Mouse (Mus musculus) effector memory CD4-positive, alpha-beta T cell, adult 5 months (primary cell): ENCODE results near the gene Fbxl2. TPM values are rescaled to one million over a fixed set of nuclear protein-coding genes. Genes with fewer than 3 reads are reported as not detected.

Experiments used
- polyA plus RNA-seq: library from polyadenylated mRNA; unstranded; fragments of 100-300 nt; shearing (Covaris generic); gene quantifications from one replicate; pipeline ENCODE4 v1.2.1, GENCODE M21; 2017

The Fbxl2 gene
- 2.8 TPM for polyA plus RNA-seq

DNA sequence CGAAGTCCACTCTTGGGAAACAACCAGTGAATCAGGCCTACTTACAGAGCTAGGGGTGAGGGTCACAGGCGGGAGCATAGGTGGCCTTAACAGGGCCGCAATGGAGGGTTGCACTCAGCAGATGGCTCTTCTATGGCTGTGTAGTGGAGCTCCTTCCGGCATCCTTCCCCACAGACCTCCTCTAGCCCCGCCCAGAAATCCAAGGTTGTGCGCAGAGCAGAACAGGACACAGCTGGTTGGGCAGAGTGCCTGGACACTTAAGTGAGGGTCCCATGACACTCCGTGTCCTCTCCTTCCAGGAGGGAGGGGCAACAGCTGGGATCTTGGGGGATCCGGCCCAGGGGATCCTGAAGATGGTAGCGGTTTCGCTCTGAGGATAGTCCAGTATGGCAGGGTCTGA is at the start of gene Fbxl2:
Fbxl2 (minus strand) TSS at position 164 of the 400 bp plus-strand sequence.

DNA sequence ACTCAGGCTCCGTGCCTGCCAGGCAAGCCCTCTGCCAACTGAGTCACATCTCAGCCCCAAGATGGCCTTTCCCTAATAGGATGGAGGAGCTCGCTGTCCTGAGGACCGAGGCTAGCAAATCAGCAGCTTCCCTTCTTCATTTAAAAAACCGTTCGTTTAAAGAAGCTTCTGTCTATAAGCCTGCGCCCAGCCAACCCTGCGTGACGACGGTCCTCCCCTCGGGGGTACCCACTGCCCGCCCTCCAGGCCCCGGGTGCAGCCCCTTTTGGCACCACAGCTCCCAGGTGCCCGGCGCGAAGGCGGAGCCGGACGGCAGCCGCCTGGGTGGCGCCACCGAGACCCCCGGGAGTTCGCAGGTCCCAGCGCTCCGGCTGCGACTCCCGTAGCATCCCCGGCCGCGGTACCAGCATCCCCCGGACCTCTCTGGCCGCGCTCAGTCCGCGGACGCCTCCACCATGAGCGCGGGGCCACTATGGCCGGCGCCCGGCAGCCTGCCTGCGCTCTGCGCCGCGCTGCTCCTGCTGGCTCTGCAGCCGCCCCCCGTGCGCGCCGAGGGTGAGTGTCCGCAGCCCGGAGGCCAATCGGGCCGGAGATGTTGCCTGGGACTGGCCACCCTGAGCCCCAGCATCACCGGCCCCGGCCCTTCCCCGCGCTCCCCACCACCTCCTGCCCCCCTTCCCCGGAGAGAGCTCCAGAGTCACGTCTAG is 11.3 kb upstream of the Fbxl2 start, which contains the start of gene Susd5:
Susd5 (plus strand) TSS at position 51 of the 707 bp plus-strand sequence.

DNA sequence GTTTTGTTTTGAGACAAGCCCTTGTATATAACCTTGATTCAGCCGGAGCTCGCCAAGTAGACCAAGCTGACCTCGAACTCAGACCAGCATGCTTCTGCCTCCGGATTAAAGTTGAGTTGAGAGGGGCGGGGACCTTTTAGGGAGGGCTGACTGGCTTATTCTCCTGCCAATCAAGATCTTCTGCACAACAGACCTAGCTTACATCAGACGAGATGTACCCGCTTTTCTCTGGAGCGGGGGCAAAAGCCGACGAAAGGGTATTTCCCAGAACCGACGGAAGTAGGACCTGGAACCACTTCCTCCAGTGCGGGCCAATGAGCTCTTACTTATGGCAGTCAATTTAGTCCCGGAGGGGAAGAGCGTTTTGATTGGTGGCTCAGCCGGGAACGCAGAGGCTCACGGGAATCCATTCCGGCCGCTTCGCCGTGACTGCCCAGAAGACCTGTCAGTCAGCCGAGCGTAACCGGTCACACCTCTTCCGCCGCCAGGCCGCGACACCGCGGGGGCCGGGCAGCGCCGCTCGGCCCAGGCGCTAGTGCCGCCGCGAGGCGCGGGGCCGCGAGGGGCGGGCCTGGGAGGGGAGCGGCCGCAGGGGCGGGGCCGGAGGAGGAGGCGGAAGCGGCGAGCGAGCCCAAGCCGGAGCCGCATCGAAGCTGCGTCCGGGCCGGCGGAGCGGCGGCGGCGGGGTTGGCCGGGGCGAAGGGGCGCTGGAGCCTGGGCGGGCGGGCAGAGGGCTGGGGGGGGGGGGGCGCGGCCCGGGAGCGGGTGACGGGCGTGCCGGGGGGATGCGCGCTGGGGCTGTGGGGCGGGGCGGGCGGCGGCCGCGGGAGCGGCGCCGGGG is 115.2 kb downstream of the Fbxl2 start, which contains the start of gene Ubp1:
Ubp1 (plus strand) TSS at position 401 of the 841 bp plus-strand sequence.

Other genes starting within 250 kb of the Fbxl2 start
- gene Ubp1, start 115.3 kb downstream of the Fbxl2 start, polyA plus RNA-seq, result 75.5 TPM
- not detected for gene Susd5, start 10.9 kb upstream of the Fbxl2 start, polyA plus RNA-seq